Mouse (Mus musculus): Measurements from ENCODE around the gene Il1rap. TPM values are rescaled to one million over a fixed set of nuclear protein-coding genes. Genes with fewer than 3 reads are reported as not detected.

Il1rap gene
- total and polyA plus RNA-seq, 3 experiments = 5.4 to 5.9 TPM; not detected in 1

- Histone ChIP-seq H3K4me1 (ENCODE audit: control insufficient read depth in 1 of 2, insufficient read depth in 2 of 2, low read length in 2 of 2) (no peaks in the 10 kb centered on the region), H3K4me3 (ENCODE audit: control insufficient read depth in 1 of 2, insufficient read depth in 1 of 2, low read depth in 2 of 2, low read length in 2 of 2) (no peak overlapping the region), H3K9me3 (replicated peaks; ENCODE audit: insufficient read depth, low read length) (no peaks in the 10 kb centered on the region), H3K79me2 (ENCODE audit: control insufficient read depth, insufficient read depth, low read length, poor library complexity) (no peaks in the 10 kb centered on the region), H3K27me3 (ENCODE audit: control insufficient read depth in 1 of 2, insufficient read depth in 2 of 2, low read length in 2 of 2) (no peaks in the 10 kb centered on the region), H3K36me3 (ENCODE audit: control insufficient read depth in 1 of 2, insufficient read depth in 2 of 2, low read length in 2 of 2) (no peaks in the 10 kb centered on the region), H3K27ac (ENCODE audit: control insufficient read depth, low read depth, low read length) (no peak overlapping the region), H3K9ac (ENCODE audit: control insufficient read depth, low read depth, low read length, poor library complexity, severe bottlenecking) (no peak overlapping the region)
- DNase-seq (ENCODE audit: low read depth, low spot score) = no peak
- TF ChIP-seq MYC (IDR thresholded peaks at IDR 0.05; ENCODE audit: low read depth, low read length) = no peak
- TF ChIP-seq MAFK (IDR thresholded peaks at IDR 0.05; ENCODE audit: borderline replicate concordance, low read depth, low read length) = no peak
- TF ChIP-seq HCFC1 (IDR thresholded peaks at IDR 0.05; ENCODE audit: low read depth, low read length) = no peak
- no peak for TF ChIP-seq BHLHE40 (IDR thresholded peaks at IDR 0.05; ENCODE audit: borderline replicate concordance, low read depth, low read length)
Measured at GRCm38 (mm10) chr16:26558797-26559196, 22.7 kb upstream of the Il1rap start.

- TF ChIP-seq EP300 (IDR thresholded peaks at IDR 0.05; ENCODE audit: low read depth in 1 of 2, low read length in 2 of 2) = no peak
- TF ChIP-seq POLR2AphosphoS2 (IDR thresholded peaks at IDR 0.05; ENCODE audit: low read length) = no peak
- TF ChIP-seq BHLHE40 (IDR thresholded peaks at IDR 0.05; ENCODE audit: borderline replicate concordance, low read depth, low read length) = no peak
- no peak for TF ChIP-seq POLR2A (IDR thresholded peaks at IDR 0.05; ENCODE audit: control insufficient read depth in 1 of 2, insufficient read depth in 1 of 2, low read depth in 1 of 2, low read length in 2 of 2, poor library complexity in 1 of 2)
- no peak for TF ChIP-seq MAZ (IDR thresholded peaks at IDR 0.05; ENCODE audit: low read depth, low read length)
- TF ChIP-seq ZKSCAN1 (IDR thresholded peaks at IDR 0.05; ENCODE audit: low read depth, low read length) = no peak
- TF ChIP-seq ELF1 (IDR thresholded peaks at IDR 0.05; ENCODE audit: low read depth, low read length) = no peak
- H3K4me3 ChIP-seq (ENCODE audit: control insufficient read depth in 1 of 2, insufficient read depth in 1 of 2, low read depth in 2 of 2, low read length in 2 of 2) = no peak overlapping the region
- H3K9me3 ChIP-seq (replicated peaks; ENCODE audit: insufficient read depth, low read length) = no peaks in the 10 kb centered on the region
- H3K9ac ChIP-seq (ENCODE audit: control insufficient read depth, low read depth, low read length, poor library complexity, severe bottlenecking) = no peak overlapping the region
- no peaks in the 10 kb centered on the region for H3K79me2 ChIP-seq (ENCODE audit: control insufficient read depth, insufficient read depth, low read length, poor library complexity)
- H3K27me3 ChIP-seq (ENCODE audit: control insufficient read depth in 1 of 2, insufficient read depth in 2 of 2, low read length in 2 of 2) = no peaks in the 10 kb centered on the region
- H3K27ac ChIP-seq (ENCODE audit: control insufficient read depth, low read depth, low read length) = no peak overlapping the region
- H3K36me3 ChIP-seq (ENCODE audit: control insufficient read depth in 1 of 2, insufficient read depth in 2 of 2, low read length in 2 of 2) = no peaks in the 10 kb centered on the region
- DNase-seq (ENCODE audit: low read depth, low spot score) = no peak
- H3K4me1 ChIP-seq (ENCODE audit: control insufficient read depth in 1 of 2, insufficient read depth in 2 of 2, low read length in 2 of 2) = no peaks in the 10 kb centered on the region
Measured at GRCm38 (mm10) chr16:26561743-26562142, 19.8 kb upstream of the Il1rap start.

GRCm38 (mm10) chr16:26562771-26563170, 18.7 kb upstream of the Il1rap start:
- Histone ChIP-seq H3K79me2 (ENCODE audit: control insufficient read depth, insufficient read depth, low read length, poor library complexity) (no peaks in the 10 kb centered on the region), H3K36me3 (ENCODE audit: control insufficient read depth in 1 of 2, insufficient read depth in 2 of 2, low read length in 2 of 2) (no peaks in the 10 kb centered on the region), H3K27me3 (ENCODE audit: control insufficient read depth in 1 of 2, insufficient read depth in 2 of 2, low read length in 2 of 2) (no peaks in the 10 kb centered on the region), H3K4me1 (ENCODE audit: control insufficient read depth in 1 of 2, insufficient read depth in 2 of 2, low read length in 2 of 2) (no peaks in the 10 kb centered on the region), H3K27ac (ENCODE audit: control insufficient read depth, low read depth, low read length) (no peak overlapping the region), H3K4me3 (ENCODE audit: control insufficient read depth in 1 of 2, insufficient read depth in 1 of 2, low read depth in 2 of 2, low read length in 2 of 2) (no peak overlapping the region), H3K9me3 (replicated peaks; ENCODE audit: insufficient read depth, low read length) (no peaks in the 10 kb centered on the region), H3K9ac (ENCODE audit: control insufficient read depth, low read depth, low read length, poor library complexity, severe bottlenecking) (no peak overlapping the region)
- DNase-seq (ENCODE audit: low read depth, low spot score) = no peak
- TF ChIP-seq MYC (IDR thresholded peaks at IDR 0.05; ENCODE audit: low read depth, low read length) (no peak), ELF1 (IDR thresholded peaks at IDR 0.05; ENCODE audit: low read depth, low read length) (no peak), RCOR1 (IDR thresholded peaks at IDR 0.05; ENCODE audit: low read depth, low read length) (no peak), SMC3 (IDR thresholded peaks at IDR 0.05; ENCODE audit: low read depth, low read length) (no peak)

Data from MEL (cell line).